Mouse (Mus musculus): ENCODE measurements around the gene Cntnap2. TPM values are rescaled to one million over a fixed set of nuclear protein-coding genes. Genes with fewer than 3 reads are reported as not detected.
A peak's percentile ranks its signal among the peaks of the same experiment; 100 is the strongest.

The Cntnap2 gene
- total and polyA plus RNA-seq, 3 experiments, result 0.05 TPM; not detected in 2

DNA sequence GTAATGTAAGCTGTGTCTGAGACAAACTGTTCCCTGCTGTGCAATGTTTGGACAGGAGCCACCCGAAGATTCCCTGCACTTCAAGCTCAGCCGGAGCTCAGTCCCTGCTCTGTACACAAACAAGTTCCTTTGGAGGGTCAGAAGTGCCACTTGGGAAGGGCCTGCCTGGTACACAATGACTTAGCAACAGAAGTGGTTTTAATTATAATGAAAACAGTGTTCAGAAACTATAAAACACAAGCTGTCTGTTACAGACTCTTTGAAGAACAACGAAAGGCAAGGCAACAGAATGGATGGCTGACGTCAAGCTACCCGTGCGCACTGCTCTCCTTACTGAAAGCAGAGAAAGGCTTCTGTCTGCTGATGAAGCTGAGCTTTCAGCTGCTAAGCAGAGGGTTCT lies 2259.5 kb downstream of the Cntnap2 start:
- TF ChIP-seq CTCF (IDR thresholded peaks at IDR 0.05; ENCODE audit: low read depth, low read length), result no peak
- TF ChIP-seq GATA2 (IDR thresholded peaks at IDR 0.05; ENCODE audit: borderline replicate concordance, low read depth, low read length), result no peak
- TF ChIP-seq POLR2AphosphoS5 (IDR thresholded peaks at IDR 0.05; ENCODE audit: insufficient replicate concordance, low read depth, low read length), result no peak
- no peak for TF ChIP-seq GATA1 (IDR thresholded peaks at IDR 0.05; ENCODE audit: borderline replicate concordance, low read length)
- no peak for TF ChIP-seq TAL1 (conservative IDR thresholded peaks at IDR 0.05; ENCODE audit: low read depth, low read length)
- Histone ChIP-seq H3K36me3 (replicated peaks) (no peaks in the 10 kb centered on the region), H3K27me3 (ENCODE audit: insufficient read depth, low read length) (no peaks in the 10 kb centered on the region), H3K9me3 (replicated peaks) (no peaks in the 10 kb centered on the region), H3K4me3 (ENCODE audit: low read depth, low read length) (no peak overlapping the region), H3K4me1 (ENCODE audit: insufficient read depth, low read depth, low read length) (peaks cover 29% of the 10 kb centered on the region)
- ATAC-seq (ENCODE audit: extremely low read depth, insufficient number of reproducible peaks, low FRiP score, poor library complexity, severe bottlenecking) (no peak), DNase-seq (ENCODE audit: low spot score) (no peak)

DNA sequence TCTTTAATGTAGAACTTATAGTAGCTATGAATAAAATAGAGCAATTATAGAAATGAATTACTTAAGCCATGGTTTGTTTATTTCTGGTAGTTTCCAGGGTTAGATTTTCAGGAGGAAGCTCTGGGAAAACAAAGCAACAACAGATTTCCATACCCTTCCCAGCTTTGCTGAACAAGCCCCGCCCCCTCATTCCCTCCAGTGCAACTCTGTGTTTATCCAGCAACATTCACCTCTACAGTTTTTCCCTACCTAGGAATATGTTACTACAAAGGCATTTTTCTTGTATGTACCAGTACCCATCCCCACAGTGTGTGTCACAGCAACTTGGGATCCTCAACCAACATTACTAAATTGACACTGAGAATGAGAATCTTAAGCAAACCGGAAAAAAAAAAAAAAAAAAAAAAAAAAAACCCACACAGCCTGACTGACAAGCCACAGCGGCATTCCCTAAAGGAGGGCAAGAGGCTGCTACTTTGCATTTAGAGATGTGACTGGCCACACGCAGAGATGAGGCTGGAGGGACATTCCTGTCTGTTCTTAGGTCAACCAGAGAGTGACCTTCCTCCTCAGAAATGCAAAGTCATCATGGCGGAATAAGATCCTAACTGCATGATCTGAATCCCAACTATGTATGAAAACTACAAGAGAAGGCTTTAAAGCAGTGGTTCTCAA lies 2260.3 kb downstream of the Cntnap2 start:
- TF ChIP-seq POLR2AphosphoS5 (IDR thresholded peaks at IDR 0.05; ENCODE audit: insufficient replicate concordance, low read depth, low read length) (no peak), GATA2 (IDR thresholded peaks at IDR 0.05; ENCODE audit: borderline replicate concordance, low read depth, low read length) (no peak), TAL1 (conservative IDR thresholded peaks at IDR 0.05; ENCODE audit: low read depth, low read length) (no peak), CTCF (IDR thresholded peaks at IDR 0.05; ENCODE audit: low read depth, low read length) (no peak), GATA1 (IDR thresholded peaks at IDR 0.05; ENCODE audit: borderline replicate concordance, low read length) (no peak)
- Histone ChIP-seq H3K4me1 (ENCODE audit: insufficient read depth, low read depth, low read length) (peaks cover 35% of the 10 kb centered on the region), H3K4me3 (ENCODE audit: low read depth, low read length) (no peak overlapping the region; the same call in 1 of the 2 replicates), H3K36me3 (replicated peaks) (no peaks in the 10 kb centered on the region), H3K9me3 (replicated peaks) (no peaks in the 10 kb centered on the region), H3K27me3 (ENCODE audit: insufficient read depth, low read length) (no peaks in the 10 kb centered on the region)
- DNase-seq (ENCODE audit: low spot score), result no peak
- no peak for ATAC-seq (ENCODE audit: extremely low read depth, insufficient number of reproducible peaks, low FRiP score, poor library complexity, severe bottlenecking)

DNA sequence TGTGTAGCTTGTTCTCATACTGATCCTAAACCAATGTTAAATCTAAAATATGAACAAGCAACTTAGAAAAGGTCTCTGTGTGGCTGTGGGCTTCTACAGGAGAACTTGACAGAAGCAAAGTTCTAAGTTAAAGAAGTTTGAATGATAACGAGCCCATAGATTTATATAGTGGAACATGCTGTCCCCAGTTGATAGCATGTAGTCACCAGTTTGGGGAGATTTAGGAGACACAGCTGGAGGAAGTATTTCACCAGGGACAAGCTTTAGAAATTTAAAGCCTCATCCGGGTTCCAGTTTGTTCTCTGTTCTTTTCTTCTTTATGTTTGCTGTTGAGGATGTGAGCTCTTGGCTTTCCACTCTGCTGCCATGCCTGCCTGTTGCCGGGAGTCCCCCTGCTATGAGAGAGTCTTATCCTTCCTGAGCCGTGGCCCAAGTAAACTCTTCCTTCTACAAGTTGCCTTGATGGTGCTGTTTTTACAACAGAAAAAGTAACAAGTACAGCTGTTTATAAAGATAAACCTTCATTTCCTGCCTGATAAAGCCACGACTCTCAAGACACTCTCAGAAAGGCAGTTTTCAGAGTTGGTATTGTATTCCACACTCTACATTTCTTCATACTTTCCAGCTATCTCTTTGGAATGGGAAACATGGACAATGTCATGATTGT lies 2264.1 kb downstream of the Cntnap2 start:
- TF ChIP-seq CTCF (IDR thresholded peaks at IDR 0.05; ENCODE audit: low read depth, low read length) (no peak), GATA2 (IDR thresholded peaks at IDR 0.05; ENCODE audit: borderline replicate concordance, low read depth, low read length) (no peak), POLR2AphosphoS5 (IDR thresholded peaks at IDR 0.05; ENCODE audit: insufficient replicate concordance, low read depth, low read length) (no peak), GATA1 (IDR thresholded peaks at IDR 0.05; ENCODE audit: borderline replicate concordance, low read length) (no peak), TAL1 (conservative IDR thresholded peaks at IDR 0.05; ENCODE audit: low read depth, low read length) (no peak; the same call in 1 of the 2 replicates)
- no peak for DNase-seq (ENCODE audit: low spot score)
- peak; percentile 55 for ATAC-seq (ENCODE audit: extremely low read depth, insufficient number of reproducible peaks, low FRiP score, poor library complexity, severe bottlenecking)

DNA sequence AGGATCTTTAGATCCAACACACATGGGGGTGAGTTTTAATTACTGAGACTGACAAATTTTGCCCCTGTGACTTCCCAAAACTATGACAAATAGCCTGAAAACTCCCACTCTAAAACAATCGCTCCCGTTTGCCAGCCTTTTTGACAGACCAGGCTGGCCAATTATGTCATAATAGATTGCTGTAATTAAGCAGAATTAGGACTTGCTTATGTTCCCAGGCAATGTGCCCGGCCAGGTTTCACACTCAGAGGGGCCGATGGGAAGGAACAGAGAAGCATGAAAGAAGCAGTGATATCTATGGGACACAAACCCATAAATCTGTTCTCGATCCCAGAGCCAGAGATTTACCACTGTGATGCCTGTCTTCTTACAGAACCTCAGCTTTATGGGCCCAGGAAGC lies 2264.7 kb downstream of the Cntnap2 start:
- Histone ChIP-seq H3K4me1 (ENCODE audit: insufficient read depth, low read depth, low read length) (peaks cover 23% of the 10 kb centered on the region), H3K9me3 (replicated peaks) (no peaks in the 10 kb centered on the region), H3K4me3 (ENCODE audit: low read depth, low read length) (no peak overlapping the region), H3K27me3 (ENCODE audit: insufficient read depth, low read length) (no peaks in the 10 kb centered on the region), H3K36me3 (replicated peaks) (no peaks in the 10 kb centered on the region)
- DNase-seq (ENCODE audit: low spot score) (no peak), ATAC-seq (ENCODE audit: extremely low read depth, insufficient number of reproducible peaks, low FRiP score, poor library complexity, severe bottlenecking) (no peak)
- TF ChIP-seq CTCF (IDR thresholded peaks at IDR 0.05; ENCODE audit: low read depth, low read length) (no peak), GATA1 (IDR thresholded peaks at IDR 0.05; ENCODE audit: borderline replicate concordance, low read length) (no peak), POLR2AphosphoS5 (IDR thresholded peaks at IDR 0.05; ENCODE audit: insufficient replicate concordance, low read depth, low read length) (no peak), TAL1 (conservative IDR thresholded peaks at IDR 0.05; ENCODE audit: low read depth, low read length) (no peak), GATA2 (IDR thresholded peaks at IDR 0.05; ENCODE audit: borderline replicate concordance, low read depth, low read length) (no peak)

More for the DNA sequence above, 2264.1 kb downstream of the Cntnap2 start:
- Histone ChIP-seq H3K4me1 (ENCODE audit: insufficient read depth, low read depth, low read length) (peaks cover 24% of the 10 kb centered on the region), H3K36me3 (replicated peaks) (no peaks in the 10 kb centered on the region), H3K9me3 (replicated peaks) (no peaks in the 10 kb centered on the region), H3K4me3 (ENCODE audit: low read depth, low read length) (no peak overlapping the region), H3K27me3 (ENCODE audit: insufficient read depth, low read length) (no peaks in the 10 kb centered on the region)

DNA sequence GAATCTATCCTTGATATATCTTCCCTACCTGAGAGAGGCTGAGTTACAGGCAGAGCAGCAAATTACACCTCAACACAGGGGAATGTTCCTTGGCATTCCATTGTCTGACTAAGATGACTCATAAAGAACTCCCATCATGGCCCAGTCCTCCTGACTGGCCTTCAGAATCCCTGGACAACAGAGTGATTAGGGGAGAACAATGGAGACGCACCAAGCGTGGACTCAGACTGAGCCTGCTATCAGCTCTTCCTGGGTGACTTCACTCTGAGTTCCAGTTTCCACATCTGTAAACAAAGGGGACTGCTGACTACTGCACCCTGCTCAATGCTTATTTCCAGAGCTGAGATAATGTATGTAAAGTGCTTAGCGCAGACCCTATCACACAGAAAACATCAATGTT lies 2269.1 kb downstream of the Cntnap2 start:
- H3K4me1 ChIP-seq (ENCODE audit: insufficient read depth, low read depth, low read length), result peaks cover 10% of the 10 kb centered on the region
- no peak for TF ChIP-seq CTCF (IDR thresholded peaks at IDR 0.05; ENCODE audit: low read depth, low read length)
- no peak for TF ChIP-seq TAL1 (conservative IDR thresholded peaks at IDR 0.05; ENCODE audit: low read depth, low read length)
- TF ChIP-seq GATA1 (IDR thresholded peaks at IDR 0.05; ENCODE audit: borderline replicate concordance, low read length), result no peak
- no peak for TF ChIP-seq GATA2 (IDR thresholded peaks at IDR 0.05; ENCODE audit: borderline replicate concordance, low read depth, low read length)
- no peak for TF ChIP-seq POLR2AphosphoS5 (IDR thresholded peaks at IDR 0.05; ENCODE audit: insufficient replicate concordance, low read depth, low read length)
- ATAC-seq (ENCODE audit: extremely low read depth, insufficient number of reproducible peaks, low FRiP score, poor library complexity, severe bottlenecking), result no peak
- no peak for DNase-seq (ENCODE audit: low spot score)
- no peaks in the 10 kb centered on the region for H3K9me3 ChIP-seq (replicated peaks)
- H3K4me3 ChIP-seq (ENCODE audit: low read depth, low read length), result no peak overlapping the region
- H3K27me3 ChIP-seq (ENCODE audit: insufficient read depth, low read length), result peaks cover 4% of the 10 kb centered on the region; the same call in 1 of the 2 replicates
- no peaks in the 10 kb centered on the region for H3K36me3 ChIP-seq (replicated peaks)

DNA sequence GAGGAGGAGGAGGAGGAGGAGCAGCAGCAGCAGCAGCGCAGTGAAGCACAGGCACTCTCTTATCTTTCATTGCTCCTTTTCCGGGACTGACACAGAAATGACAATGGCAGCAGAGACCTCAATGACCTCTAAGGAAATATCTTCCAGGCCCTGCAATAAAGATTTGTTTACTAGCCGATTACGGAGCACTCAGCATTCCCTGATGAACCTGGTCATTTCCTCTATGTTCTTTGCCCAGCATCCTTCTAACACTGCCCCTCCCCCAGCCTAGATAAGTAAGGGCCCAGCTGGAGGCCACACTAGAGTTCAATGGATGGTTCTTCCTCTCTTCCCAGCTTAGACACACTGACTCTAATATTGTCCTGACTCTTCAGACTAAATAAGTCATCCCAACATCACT lies 2270.1 kb downstream of the Cntnap2 start:
- peaks cover under 1% of the 10 kb centered on the region; the same call in 1 of the 2 replicates for H3K4me1 ChIP-seq (ENCODE audit: insufficient read depth, low read depth, low read length)
- H3K27me3 ChIP-seq (ENCODE audit: insufficient read depth, low read length), result peaks cover 4% of the 10 kb centered on the region; the same call in 1 of the 2 replicates
- ATAC-seq (ENCODE audit: extremely low read depth, insufficient number of reproducible peaks, low FRiP score, poor library complexity, severe bottlenecking) (no peak), DNase-seq (ENCODE audit: low spot score) (no peak)
- no peaks in the 10 kb centered on the region for H3K36me3 ChIP-seq (replicated peaks)
- no peaks in the 10 kb centered on the region for H3K9me3 ChIP-seq (replicated peaks)
- H3K4me3 ChIP-seq (ENCODE audit: low read depth, low read length), result no peak overlapping the region
- TF ChIP-seq POLR2AphosphoS5 (IDR thresholded peaks at IDR 0.05; ENCODE audit: insufficient replicate concordance, low read depth, low read length), result no peak
- no peak for TF ChIP-seq GATA1 (IDR thresholded peaks at IDR 0.05; ENCODE audit: borderline replicate concordance, low read length)
- TF ChIP-seq GATA2 (IDR thresholded peaks at IDR 0.05; ENCODE audit: borderline replicate concordance, low read depth, low read length), result no peak
- TF ChIP-seq TAL1 (conservative IDR thresholded peaks at IDR 0.05; ENCODE audit: low read depth, low read length), result no peak
- TF ChIP-seq CTCF (IDR thresholded peaks at IDR 0.05; ENCODE audit: low read depth, low read length), result no peak

All from G1E (cell line).